Mouse (Mus musculus): ENCODE data around the gene Mnt. TPM values are rescaled to one million over a fixed set of nuclear protein-coding genes. Genes with fewer than 3 reads are reported as not detected.

Mnt gene
- polyA plus RNA-seq, 1 experiment = 15.4 TPM

DNA sequence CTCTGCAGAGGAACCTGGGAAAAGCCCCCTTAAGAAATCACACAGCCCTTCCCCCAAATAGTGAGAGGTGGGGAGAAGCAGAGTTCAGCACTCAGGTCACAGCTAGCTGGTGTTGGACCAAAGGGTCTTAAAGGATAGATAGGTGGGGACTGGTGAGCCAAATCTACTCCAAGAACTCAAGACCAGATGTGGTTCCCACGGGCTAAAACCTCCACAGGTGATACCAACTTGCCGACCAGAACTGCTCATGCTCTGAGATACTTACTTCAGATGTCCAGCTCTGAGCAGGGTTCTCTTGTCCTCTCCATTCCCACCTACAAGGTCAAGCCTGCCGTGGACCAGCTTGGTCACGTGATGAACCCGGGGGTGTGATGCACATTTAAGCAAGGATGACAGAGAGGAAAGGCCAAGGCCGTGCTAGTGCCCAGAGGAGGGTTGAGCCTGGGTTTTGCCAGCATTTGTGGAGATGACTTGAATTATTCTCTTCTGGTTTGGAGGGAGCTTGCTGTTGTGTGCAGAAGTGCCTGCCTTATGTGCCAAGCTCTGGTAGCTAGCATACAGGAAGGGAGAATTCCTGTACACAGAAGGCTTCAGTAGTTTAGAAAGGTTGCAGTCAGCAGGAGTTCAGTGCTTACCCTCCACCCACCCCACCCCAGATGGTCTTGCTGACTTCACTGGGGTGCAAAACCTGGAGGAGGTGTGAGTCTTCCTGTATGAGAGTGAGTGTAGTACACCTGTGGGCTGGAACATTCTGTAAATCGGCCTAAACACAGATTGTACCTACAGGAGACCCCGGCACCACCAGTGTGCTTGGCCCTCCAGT, 3.0 kb downstream of the Mnt start:
- peak overlapping the region; percentile 36; the same call in 1 of the 2 replicates for H3K9ac ChIP-seq (ENCODE audit: low read depth, poor library complexity, severe bottlenecking)
- no peak overlapping the region for H3K27ac ChIP-seq (ENCODE audit: insufficient read depth, low read length)
- no peak overlapping the region for H3K4me3 ChIP-seq (ENCODE audit: low read depth, low read length)
- H3K27me3 ChIP-seq (ENCODE audit: control insufficient read depth, insufficient read depth, low read length, poor library complexity, severe bottlenecking) = no peaks in the 10 kb centered on the region
- H3K4me1 ChIP-seq (ENCODE audit: control insufficient read depth, insufficient read depth, low read length) = peaks cover 11% of the 10 kb centered on the region
- TF ChIP-seq CTCF (IDR thresholded peaks at IDR 0.05; ENCODE audit: low read depth, low read length) (no peak), EP300 (IDR thresholded peaks at IDR 0.05; ENCODE audit: insufficient read depth, low read depth, low read length) (no peak), POLR2A (IDR thresholded peaks at IDR 0.05; ENCODE audit: insufficient read depth, low read length) (no peak)
- no peaks in the 10 kb centered on the region for H3K36me3 ChIP-seq (ENCODE audit: control insufficient read depth, insufficient read depth, low read length, poor library complexity, severe bottlenecking)
- H3K9me3 ChIP-seq (replicated peaks; ENCODE audit: control insufficient read depth, insufficient read depth, low read length, poor library complexity, severe bottlenecking) = no peaks in the 10 kb centered on the region

DNA sequence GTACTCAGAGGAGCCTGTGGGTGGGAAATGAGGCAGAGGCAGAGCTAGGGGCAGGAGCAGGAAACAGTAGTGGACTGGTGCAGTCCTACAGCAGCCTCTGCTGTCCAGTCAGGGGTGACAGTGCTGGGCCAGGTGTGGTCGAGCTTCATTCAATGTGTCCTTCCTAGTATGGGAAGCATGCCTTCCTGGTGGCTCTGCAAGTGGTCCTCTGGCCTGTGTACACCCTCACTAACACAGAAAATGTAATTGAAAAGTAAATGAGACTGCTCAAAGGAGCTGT, 3.6 kb downstream of the Mnt start:
- H3K9me3 ChIP-seq (replicated peaks; ENCODE audit: control insufficient read depth, insufficient read depth, low read length, poor library complexity, severe bottlenecking) = no peaks in the 10 kb centered on the region
- H3K9ac ChIP-seq (ENCODE audit: low read depth, poor library complexity, severe bottlenecking) = no peak overlapping the region
- H3K27ac ChIP-seq (ENCODE audit: insufficient read depth, low read length) = no peak overlapping the region
- TF ChIP-seq POLR2A (IDR thresholded peaks at IDR 0.05; ENCODE audit: insufficient read depth, low read length) = no peak
- peaks cover 11% of the 10 kb centered on the region for H3K4me1 ChIP-seq (ENCODE audit: control insufficient read depth, insufficient read depth, low read length)
- H3K4me3 ChIP-seq (ENCODE audit: low read depth, low read length) = no peak overlapping the region
- no peaks in the 10 kb centered on the region for H3K36me3 ChIP-seq (ENCODE audit: control insufficient read depth, insufficient read depth, low read length, poor library complexity, severe bottlenecking)
- H3K27me3 ChIP-seq (ENCODE audit: control insufficient read depth, insufficient read depth, low read length, poor library complexity, severe bottlenecking) = no peaks in the 10 kb centered on the region

DNA sequence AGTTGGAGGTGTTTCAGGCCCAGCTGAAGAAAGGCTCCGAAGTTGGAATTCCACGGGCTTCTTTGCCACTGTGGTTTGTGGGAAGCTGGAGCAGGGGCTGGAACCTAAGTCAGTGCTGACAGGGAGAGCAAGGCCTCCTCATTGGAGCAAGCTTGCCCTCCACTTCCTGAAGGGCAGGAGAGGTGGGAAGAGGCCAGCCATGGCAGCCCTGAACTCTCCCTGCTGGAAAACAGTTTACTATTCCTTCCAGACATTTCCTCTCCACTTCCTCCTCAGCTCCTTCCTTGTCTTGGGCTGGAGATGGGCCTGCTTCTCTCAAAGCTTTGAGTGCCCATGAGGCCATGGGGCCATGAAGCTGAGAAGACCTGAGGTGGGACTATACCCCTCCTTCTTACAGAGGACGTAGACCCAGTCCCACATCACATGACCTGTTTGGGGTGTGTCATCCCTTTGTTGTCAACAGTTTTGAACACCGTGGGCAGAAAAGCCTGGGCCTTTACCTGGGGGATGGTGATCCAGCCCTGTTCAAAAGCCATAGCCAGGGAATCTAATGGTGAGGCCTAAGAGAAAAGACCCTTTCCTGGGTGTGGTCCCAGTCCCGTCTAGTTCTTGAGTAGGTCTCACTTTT, 4.0 kb downstream of the Mnt start:
- Histone ChIP-seq H3K27me3 (ENCODE audit: control insufficient read depth, insufficient read depth, low read length, poor library complexity, severe bottlenecking) (no peaks in the 10 kb centered on the region), H3K27ac (ENCODE audit: insufficient read depth, low read length) (0 out of 2 replicates have a peak overlapping the region, but pooled peaks have one; percentile 11), H3K9me3 (replicated peaks; ENCODE audit: control insufficient read depth, insufficient read depth, low read length, poor library complexity, severe bottlenecking) (no peaks in the 10 kb centered on the region), H3K4me3 (ENCODE audit: low read depth, low read length) (no peak overlapping the region), H3K36me3 (ENCODE audit: control insufficient read depth, insufficient read depth, low read length, poor library complexity, severe bottlenecking) (no peaks in the 10 kb centered on the region), H3K9ac (ENCODE audit: low read depth, poor library complexity, severe bottlenecking) (no peak overlapping the region), H3K4me1 (ENCODE audit: control insufficient read depth, insufficient read depth, low read length) (peaks cover 13% of the 10 kb centered on the region)
- TF ChIP-seq POLR2A (IDR thresholded peaks at IDR 0.05; ENCODE audit: insufficient read depth, low read length) (no peak), EP300 (IDR thresholded peaks at IDR 0.05; ENCODE audit: insufficient read depth, low read depth, low read length) (no peak), CTCF (IDR thresholded peaks at IDR 0.05; ENCODE audit: low read depth, low read length) (no peak)

DNA sequence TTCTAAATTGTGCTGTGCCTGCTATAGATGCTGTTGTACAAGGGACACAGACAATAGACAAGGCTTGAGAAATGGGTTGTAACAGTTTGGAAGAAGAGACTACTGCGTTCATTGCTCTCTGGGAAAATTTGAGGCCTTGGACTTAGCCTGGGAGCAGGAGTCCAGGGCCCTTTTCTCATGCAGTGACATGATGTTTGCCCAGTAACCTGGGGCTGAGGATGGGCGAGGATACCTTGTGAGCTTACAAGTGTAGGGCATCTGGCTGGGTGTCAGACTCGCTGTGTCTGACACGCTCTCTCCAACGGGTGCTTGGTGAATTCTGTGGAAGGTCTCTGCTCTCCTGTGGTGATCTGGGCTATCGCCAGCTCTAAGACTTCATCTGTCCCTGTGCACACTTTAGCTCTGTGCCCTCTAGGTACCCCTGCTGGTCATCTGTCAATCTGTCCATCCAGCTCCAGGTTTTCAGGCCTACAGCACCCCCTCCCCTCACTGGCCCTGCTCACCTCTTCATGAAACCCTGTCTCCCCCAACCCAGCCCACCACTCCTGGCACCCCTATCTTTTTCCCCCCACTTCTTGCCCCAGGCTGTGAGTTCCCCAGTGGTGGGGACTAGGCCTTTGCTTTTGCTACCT, 5.0 kb downstream of the Mnt start:
- Histone ChIP-seq H3K9ac (ENCODE audit: low read depth, poor library complexity, severe bottlenecking) (no peak overlapping the region), H3K27me3 (ENCODE audit: control insufficient read depth, insufficient read depth, low read length, poor library complexity, severe bottlenecking) (no peaks in the 10 kb centered on the region), H3K4me1 (ENCODE audit: control insufficient read depth, insufficient read depth, low read length) (peaks cover 17% of the 10 kb centered on the region), H3K27ac (ENCODE audit: insufficient read depth, low read length) (0 out of 2 replicates have a peak overlapping the region, but pooled peaks have one; percentile 10), H3K36me3 (ENCODE audit: control insufficient read depth, insufficient read depth, low read length, poor library complexity, severe bottlenecking) (no peaks in the 10 kb centered on the region), H3K9me3 (replicated peaks; ENCODE audit: control insufficient read depth, insufficient read depth, low read length, poor library complexity, severe bottlenecking) (no peaks in the 10 kb centered on the region), H3K4me3 (ENCODE audit: low read depth, low read length) (no peak overlapping the region)
- TF ChIP-seq EP300 (IDR thresholded peaks at IDR 0.05; ENCODE audit: insufficient read depth, low read depth, low read length) = no peak

DNA sequence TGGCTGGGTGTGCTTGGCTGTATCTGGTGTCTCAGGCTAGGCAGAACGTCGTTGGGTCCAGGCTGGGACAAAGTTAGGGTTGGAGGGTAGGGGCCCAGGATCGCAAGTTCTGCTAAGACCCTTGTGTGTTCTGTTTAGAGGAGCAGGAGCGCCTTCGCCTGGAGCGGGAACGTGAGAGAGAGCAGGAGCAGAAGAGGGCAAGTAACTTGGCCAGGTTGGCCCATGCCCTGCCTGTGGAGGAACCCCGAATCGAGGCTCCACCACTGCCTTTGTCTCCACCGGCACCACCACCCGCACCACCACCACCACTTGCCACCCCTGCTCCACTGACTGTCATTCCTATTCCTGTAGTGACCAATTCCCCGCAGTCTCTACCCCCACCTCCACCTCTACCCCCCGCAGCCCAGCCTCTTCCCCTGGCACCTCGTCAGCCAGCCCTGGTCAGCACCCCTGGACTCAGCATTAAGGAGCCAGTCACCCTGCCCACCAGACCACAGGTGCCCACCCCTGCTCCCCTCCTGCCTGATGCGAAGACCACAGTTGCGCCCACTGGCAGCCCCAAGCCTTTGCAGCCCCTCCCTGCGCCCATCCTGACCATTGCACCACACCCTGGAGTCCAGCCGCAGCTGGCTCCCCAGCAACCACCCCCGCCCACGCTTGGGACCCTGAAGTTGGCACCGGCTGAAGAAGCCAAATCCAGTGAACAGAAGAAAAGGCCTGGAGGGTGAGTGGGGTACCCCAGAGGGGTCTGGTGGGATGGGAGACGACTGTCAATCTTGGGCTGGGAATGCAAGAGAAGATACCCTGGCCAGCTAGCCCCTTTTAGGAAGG, 5.7 kb downstream of the Mnt start:
- Histone ChIP-seq H3K36me3 (ENCODE audit: control insufficient read depth, insufficient read depth, low read length, poor library complexity, severe bottlenecking) (no peaks in the 10 kb centered on the region), H3K4me1 (ENCODE audit: control insufficient read depth, insufficient read depth, low read length) (peaks cover 18% of the 10 kb centered on the region), H3K27me3 (ENCODE audit: control insufficient read depth, insufficient read depth, low read length, poor library complexity, severe bottlenecking) (no peaks in the 10 kb centered on the region), H3K9me3 (replicated peaks; ENCODE audit: control insufficient read depth, insufficient read depth, low read length, poor library complexity, severe bottlenecking) (no peaks in the 10 kb centered on the region), H3K4me3 (ENCODE audit: low read depth, low read length) (no peak overlapping the region), H3K9ac (ENCODE audit: low read depth, poor library complexity, severe bottlenecking) (no peak overlapping the region), H3K27ac (ENCODE audit: insufficient read depth, low read length) (no peak overlapping the region)
- TF ChIP-seq EP300 (IDR thresholded peaks at IDR 0.05; ENCODE audit: insufficient read depth, low read depth, low read length) = no peak
